Mouse (Mus musculus) heart, postnatal 0 days (tissue): Measurements from ENCODE around the gene Scamp3. TPM values are rescaled to one million over a fixed set of nuclear protein-coding genes. Genes with fewer than 3 reads are reported as not detected.
"Not testable (repeated sequence)": the region's sequence is repeated elsewhere in the genome, so short reads cannot be mapped to it uniquely, and the experiment has no call there.

Source experiments
- ATAC-seq: fragments of 200-750 bp; cut with Nextera tagmentation; 2 replicates; pipeline ENCODE4 v1.8.0; 2017; ENCODE audit warnings: low read depth, moderate number of reproducible peaks, moderate library complexity; ENCODE audit not compliant: insufficient read depth
- DNase-seq: peaks from one replicate; pipeline ENCODE4 v3.0.0-alpha.2; 2016; ENCODE audit warnings: low spot score
- H3K27ac ChIP-seq: fragments of 300-500 bp; sonication (generic); 2 replicates; pipeline ENCODE4 v1.5.1; 2014; ENCODE audit warnings: low read depth, mild to moderate bottlenecking
- H3K27me3 ChIP-seq: fragments of 300-500 bp; sonication (generic); 2 replicates; pipeline ENCODE4 v1.6.1; 2014; ENCODE audit warnings: low read length, mixed read lengths; ENCODE audit not compliant: control insufficient read depth, insufficient read depth
- H3K36me3 ChIP-seq: fragments of 300-500 bp; sonication (generic); replicated peaks from 2 replicates; pipeline ENCODE4 v1.6.1; 2014; ENCODE audit warnings: low read length, mixed read lengths; ENCODE audit not compliant: control insufficient read depth, insufficient read depth
- H3K4me1 ChIP-seq: fragments of 300-500 bp; sonication (generic); 2 replicates; pipeline ENCODE4 v1.6.1; 2014; ENCODE audit warnings: antibody characterized with exemption; ENCODE audit not compliant: control insufficient read depth, insufficient read depth
- H3K4me2 ChIP-seq: fragments of 300-500 bp; sonication (generic); 2 replicates; pipeline ENCODE4 v1.6.1; 2014; ENCODE audit warnings: low read depth, mild to moderate bottlenecking, low read length, moderate library complexity
- H3K4me3 ChIP-seq: fragments of 300-500 bp; sonication (generic); 2 replicates; pipeline ENCODE4 v1.5.1; 2014; ENCODE audit warnings: low read depth, low read length
- H3K9ac ChIP-seq: fragments of 300-500 bp; sonication (generic); replicated peaks from 2 replicates; pipeline ENCODE4 v1.6.1; 2014; ENCODE audit warnings: low read depth, low read length, mixed read lengths
- H3K9me3 ChIP-seq: fragments of 300-500 bp; sonication (generic); replicated peaks from 2 replicates; pipeline ENCODE4 v1.6.1; 2016; ENCODE audit warnings: low read length; ENCODE audit not compliant: control insufficient read depth
- CTCF ChIP-seq: IDR thresholded peaks from 2 replicates; pipeline ENCODE4 v1.5.1; 2016; ENCODE audit warnings: antibody characterized with exemption, control low read depth, low read depth
- EP300 ChIP-seq: IDR thresholded peaks from 2 replicates; pipeline ENCODE4 v1.6.1; 2016; ENCODE audit warnings: antibody characterized with exemption, low read depth
- WGBS: fragments of 180-500 bp; shearing (Covaris S2); extraction: QIAGEN DNeasy Blood & Tissue Kit; methylation state at CpG from one replicate; pipeline ENCODE4 v1.1.7; 2014; 5-methylcytosine and 5-hydroxymethylcytosine counted together
- polyA plus RNA-seq: library from polyadenylated mRNA; unstranded; fragments of >200 nt; fragmentation: Nextera tagmentation; extraction: Ambion mirVana; gene quantifications from 2 replicates; pipeline ENCODE4 v1.2.1, GENCODE M21; 2015
- total RNA-seq: library from RNA; depleted of rRNA; stranded (reverse); fragments of >200 nt; gene quantifications from 2 replicates; pipeline ENCODE4 v1.2.3, GENCODE M21; 2014; ENCODE audit warnings: low replicate concordance

Scamp3 gene
- total and polyA plus RNA-seq, 2 experiments from 2014 or later: 60.7 to 65.9 TPM

DNA sequence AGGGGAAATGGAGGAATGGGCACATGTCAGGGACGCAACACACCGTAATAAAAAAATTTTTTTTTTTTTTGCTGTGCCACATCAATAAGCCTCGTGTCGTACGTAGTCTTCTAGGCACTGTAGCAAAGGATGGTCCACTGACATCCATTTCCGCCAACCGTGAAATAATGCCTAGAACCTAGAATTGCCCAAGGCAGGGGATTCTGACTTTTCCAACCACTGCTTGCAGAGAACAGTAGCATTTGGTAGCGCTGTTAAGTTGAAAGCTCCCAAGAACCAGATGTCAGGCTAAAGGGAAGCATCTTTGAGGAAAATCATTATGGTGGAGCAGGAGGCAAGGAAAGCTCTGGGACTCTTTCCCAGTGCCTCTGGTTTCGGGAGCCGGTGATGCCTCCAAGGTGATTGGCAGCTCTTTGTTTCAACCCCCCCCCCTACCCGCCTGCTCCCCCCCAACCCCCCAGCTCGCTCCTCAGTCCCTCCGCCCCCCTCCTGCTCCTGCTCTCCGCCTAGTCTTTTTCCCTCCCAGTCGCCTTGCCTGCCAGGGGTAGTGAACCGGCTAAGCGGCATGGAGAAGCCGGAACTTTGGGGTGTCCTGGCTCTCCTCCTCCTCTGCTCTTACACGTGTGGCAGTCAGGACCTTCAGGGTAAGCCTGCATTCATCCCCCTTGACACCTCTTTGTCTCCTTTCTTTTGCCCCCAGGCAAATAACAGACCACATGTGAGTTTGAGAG, 37.6 kb downstream of the Scamp3 start, which contains the start of gene Thbs3:
TSS of gene Thbs3 (plus strand) at position 500 of the 731 bp plus-strand sequence.
- Histone ChIP-seq H3K4me1 (peaks cover 11% of the 10 kb centered on the region), H3K27me3 (no peaks in the 10 kb centered on the region), H3K27ac (peak within 1 kb of the TSS; percentile 95), H3K9ac (peak within 1 kb of the TSS; percentile 72), H3K4me2 (peak within 1 kb of the TSS; percentile 92), H3K9me3 (no peaks in the 10 kb centered on the region), H3K36me3 (peaks cover 11% of the 10 kb centered on the region), H3K4me3 (peak within 1 kb of the TSS; percentile 64)
- no peak for TF ChIP-seq CTCF
- TF ChIP-seq EP300: no peak
- DNase-seq: no peak
- under 1% methylated on average over 18 of the region's 19 CpGs for WGBS
- no peak for ATAC-seq

DNA sequence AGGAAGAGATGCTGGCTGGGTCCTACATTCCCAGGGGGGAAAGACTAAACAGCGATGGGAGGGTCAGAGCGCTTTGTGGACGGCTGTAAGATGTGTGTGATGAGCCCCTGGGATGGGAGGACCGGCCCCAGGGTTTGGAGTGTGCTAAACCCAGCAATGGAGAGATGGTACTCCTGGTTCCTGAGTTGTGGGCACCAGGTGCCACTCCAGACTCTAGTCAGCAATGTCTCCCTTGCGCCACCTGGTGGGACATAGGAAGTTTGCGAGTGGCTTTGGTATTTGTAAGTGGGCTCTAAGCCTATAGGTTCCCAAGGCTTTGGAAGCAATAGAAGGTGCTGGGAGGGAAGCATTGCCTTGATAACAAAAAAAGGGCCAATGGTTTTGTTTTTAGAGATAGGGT, 38.6 kb downstream of the Scamp3 start:
- 1% methylated on average over 6 of the region's 6 CpGs for WGBS
- Histone ChIP-seq H3K36me3 (peaks cover 4% of the 10 kb centered on the region; the same call in 1 of the 2 replicates), H3K4me3 (peak overlapping the region; percentile 64), H3K27me3 (no peaks in the 10 kb centered on the region), H3K4me1 (peaks cover 11% of the 10 kb centered on the region), H3K9me3 (no peaks in the 10 kb centered on the region), H3K27ac (no peak overlapping the region), H3K9ac (no peak overlapping the region), H3K4me2 (peak overlapping the region; percentile 92)
- DNase-seq (peak; percentile 76), ATAC-seq (0 out of 2 replicates have a peak, but pooled peaks have one; percentile 10)
- TF ChIP-seq CTCF (peak; percentile 95), EP300 (no peak)

DNA sequence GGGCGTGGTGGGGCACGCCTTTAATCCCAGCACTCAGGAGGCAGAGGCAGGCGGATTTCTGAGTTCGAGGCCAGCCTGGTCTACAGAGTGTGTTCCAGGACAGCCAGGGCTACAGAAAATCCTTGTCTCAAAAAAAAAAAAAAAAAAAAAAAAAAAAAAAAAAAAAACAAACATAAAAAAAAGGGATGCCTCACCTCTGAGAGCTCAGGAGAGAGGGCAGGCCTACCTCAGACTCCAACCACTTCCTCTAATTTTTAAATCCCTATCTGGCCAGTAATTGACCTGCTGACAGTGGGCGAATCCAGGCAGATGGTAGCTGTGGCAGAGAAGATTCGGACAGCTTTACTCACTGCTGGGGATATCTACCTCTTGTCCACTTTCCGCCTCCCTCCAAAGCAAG, 39.1 kb downstream of the Scamp3 start:
- H3K4me1 ChIP-seq: peaks cover 11% of the 10 kb centered on the region
- H3K9ac ChIP-seq, H3K27me3 ChIP-seq, H3K9me3 ChIP-seq, H3K36me3 ChIP-seq, H3K4me3 ChIP-seq, H3K4me2 ChIP-seq, ATAC-seq, DNase-seq, H3K27ac ChIP-seq: not testable (repeated sequence)
- WGBS: 68% methylated on average over 7 of the region's 7 CpGs

DNA sequence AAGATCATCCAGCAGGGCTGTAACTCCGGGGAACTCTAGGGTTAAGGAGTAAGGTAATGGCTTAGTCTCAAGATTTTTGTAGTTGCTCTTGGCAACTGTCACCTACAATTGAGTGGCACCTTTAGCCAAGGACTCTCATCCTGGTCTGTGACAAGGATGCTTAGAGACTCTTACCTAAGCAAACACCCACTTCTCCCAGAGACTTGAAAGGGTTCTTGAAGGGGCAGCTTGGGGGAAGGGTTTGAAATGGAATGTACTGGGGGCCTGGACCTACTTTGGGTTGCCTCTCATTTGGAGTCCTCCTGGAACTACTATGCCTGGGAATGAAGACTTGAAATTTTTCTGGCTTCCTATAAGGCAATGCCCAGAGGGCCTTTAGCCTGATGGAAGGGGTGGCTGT, 41.0 kb downstream of the Scamp3 start:
- no peaks in the 10 kb centered on the region for H3K36me3 ChIP-seq
- no peak for DNase-seq
- ATAC-seq: no peak
- peaks cover 5% of the 10 kb centered on the region for H3K4me1 ChIP-seq
- H3K27ac ChIP-seq: no peak overlapping the region
- H3K9ac ChIP-seq: no peak overlapping the region
- H3K4me3 ChIP-seq: no peak overlapping the region
- H3K9me3 ChIP-seq: no peaks in the 10 kb centered on the region
- TF ChIP-seq EP300: no peak
- 79% methylated on average over 1 of the region's 1 CpGs for WGBS
- H3K27me3 ChIP-seq: no peaks in the 10 kb centered on the region
- H3K4me2 ChIP-seq: no peak overlapping the region

DNA sequence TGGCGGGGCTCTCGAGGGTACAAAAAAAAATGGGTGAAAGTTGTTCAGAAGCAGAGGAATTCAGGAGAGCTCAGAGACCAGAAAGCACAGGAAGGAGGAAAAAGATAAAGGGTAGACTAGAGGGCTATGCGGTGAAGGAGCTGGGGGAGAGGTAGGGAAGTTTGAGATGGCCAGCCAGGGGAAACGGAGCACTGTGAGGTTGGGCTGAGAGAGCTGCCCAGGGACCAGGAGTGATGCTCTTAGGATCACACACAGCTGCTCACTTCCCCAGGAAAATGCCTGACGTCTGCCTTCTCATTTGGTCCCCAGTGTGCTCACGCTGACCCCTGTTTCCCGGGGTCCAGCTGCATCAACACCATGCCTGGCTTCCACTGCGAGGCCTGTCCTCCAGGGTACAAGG, 42.3 kb downstream of the Scamp3 start:
- no peak overlapping the region for H3K27ac ChIP-seq

DNA sequence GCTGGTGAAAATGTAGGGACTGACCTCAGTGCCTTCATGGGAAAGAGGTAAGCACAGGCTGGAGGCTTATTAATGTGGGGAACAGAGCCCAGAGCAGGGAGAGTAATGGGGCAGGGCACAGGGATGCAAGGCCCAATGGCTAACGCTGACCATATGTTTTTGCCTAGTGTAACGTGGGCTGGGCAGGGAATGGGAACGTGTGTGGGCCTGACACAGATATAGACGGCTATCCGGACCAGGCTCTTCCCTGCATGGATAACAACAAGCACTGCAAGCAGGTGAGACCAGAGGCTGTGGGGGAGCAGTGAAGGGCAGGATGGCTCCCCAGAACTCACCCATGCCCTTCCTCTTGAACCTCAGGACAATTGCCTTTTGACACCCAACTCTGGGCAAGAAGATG, 43.9 kb downstream of the Scamp3 start:
- Histone ChIP-seq H3K27me3 (peaks cover 7% of the 10 kb centered on the region; the same call in 1 of the 2 replicates), H3K9ac (no peak overlapping the region), H3K4me3 (no peak overlapping the region), H3K36me3 (no peaks in the 10 kb centered on the region), H3K27ac (no peak overlapping the region), H3K9me3 (no peaks in the 10 kb centered on the region), H3K4me1 (no peaks in the 10 kb centered on the region), H3K4me2 (no peak overlapping the region)
- TF ChIP-seq EP300 (no peak), CTCF (no peak)
- no peak for DNase-seq
- ATAC-seq: no peak
- WGBS: 72% methylated on average over 5 of the region's 5 CpGs

More for the DNA sequence above, 42.3 kb downstream of the Scamp3 start:
- no peak for ATAC-seq
- TF ChIP-seq CTCF: no peak
- no peak for TF ChIP-seq EP300
- no peak overlapping the region for H3K4me2 ChIP-seq
- H3K4me3 ChIP-seq: no peak overlapping the region
- 0 out of 2 replicates have a peak, but pooled peaks cover 4% of the 10 kb centered on the region for H3K4me1 ChIP-seq
- H3K9ac ChIP-seq: no peak overlapping the region
- no peaks in the 10 kb centered on the region for H3K36me3 ChIP-seq
- no peaks in the 10 kb centered on the region for H3K27me3 ChIP-seq
- H3K9me3 ChIP-seq: no peaks in the 10 kb centered on the region
- DNase-seq: no peak
- WGBS: 22% methylated on average over 8 of the region's 8 CpGs
